Mouse (Mus musculus) forebrain, embryonic 13.5 days (tissue): Measurements from ENCODE around the gene Ttf1. TPM values are rescaled to one million over a fixed set of nuclear protein-coding genes. Genes with fewer than 3 reads are reported as not detected.

Experiments used
- ATAC-seq: fragments of 200-750 bp; cut with Nextera tagmentation; 2 replicates; pipeline ENCODE4 v1.8.0; 2017
- H3K27ac ChIP-seq: fragments of 300-500 bp; sonication (generic); 2 replicates; pipeline ENCODE4 v1.5.1; 2015; ENCODE audit warnings: inconsistent platforms, mild to moderate bottlenecking, moderate library complexity
- H3K27me3 ChIP-seq: fragments of 300-500 bp; sonication (generic); 2 replicates; pipeline ENCODE4 v1.6.1; 2015; ENCODE audit warnings: mild to moderate bottlenecking, inconsistent platforms
- H3K36me3 ChIP-seq: fragments of 300-500 bp; sonication (generic); 2 replicates; pipeline ENCODE4 v1.6.1; 2015; ENCODE audit warnings: mild to moderate bottlenecking, inconsistent platforms; ENCODE audit not compliant: poor library complexity, severe bottlenecking
- H3K4me1 ChIP-seq: fragments of 300-500 bp; sonication (generic); 2 replicates; pipeline ENCODE4 v1.6.1; 2015; ENCODE audit warnings: inconsistent platforms
- H3K4me2 ChIP-seq: fragments of 300-500 bp; sonication (generic); 2 replicates; pipeline ENCODE4 v1.6.1; 2015; ENCODE audit warnings: inconsistent platforms, mild to moderate bottlenecking, moderate library complexity
- H3K4me3 ChIP-seq: fragments of 300-500 bp; sonication (generic); 2 replicates; pipeline ENCODE4 v1.5.1; 2015; ENCODE audit warnings: mild to moderate bottlenecking, inconsistent platforms
- H3K9ac ChIP-seq: fragments of 300-500 bp; sonication (generic); 2 replicates; pipeline ENCODE4 v1.6.1; 2015; ENCODE audit warnings: mild to moderate bottlenecking, inconsistent platforms
- H3K9me3 ChIP-seq: fragments of 300-500 bp; sonication (generic); replicated peaks from 2 replicates; pipeline ENCODE4 v1.6.1; 2016; ENCODE audit warnings: inconsistent platforms
- WGBS: fragments of 180-500 bp; shearing (Covaris S2); methylation state at CpG from one replicate; pipeline ENCODE4 v1.1.7; 2015; 5-methylcytosine and 5-hydroxymethylcytosine counted together
- polyA plus RNA-seq: library from polyadenylated mRNA; unstranded; fragments of >200 nt; fragmentation: Nextera tagmentation; extraction: Ambion mirVana; gene quantifications from 2 replicates; pipeline ENCODE4 v1.2.1, GENCODE M21; 2015

Gene Ttf1
- polyA plus RNA-seq, 1 experiment from 2014 or later = 11.1 TPM

DNA sequence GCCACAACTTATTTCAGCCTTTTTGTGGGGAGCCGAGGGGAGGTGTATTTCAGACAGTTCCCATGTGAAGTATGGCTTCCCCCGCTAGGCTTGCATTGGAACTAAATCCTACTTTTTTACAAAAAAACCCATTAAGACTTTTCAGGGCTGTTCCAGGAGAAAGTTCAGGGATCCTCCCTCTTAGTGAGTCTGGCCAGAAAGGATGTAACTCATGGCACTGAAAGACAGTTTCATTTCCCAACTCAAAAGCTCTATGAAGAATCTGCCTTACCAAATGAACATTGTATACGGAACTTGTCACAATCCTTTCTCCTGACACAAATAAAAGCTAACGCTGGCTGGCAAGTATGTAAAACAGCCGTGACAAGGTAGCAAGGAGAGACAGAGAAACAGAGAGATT lies 20.3 kb upstream of the Ttf1 start:
- Histone ChIP-seq H3K4me3 (no peak overlapping the region), H3K9me3 (no peaks in the 10 kb centered on the region), H3K4me2 (no peak overlapping the region), H3K27ac (no peak overlapping the region), H3K27me3 (peaks cover 97% of the 10 kb centered on the region), H3K36me3 (no peaks in the 10 kb centered on the region), H3K9ac (no peak overlapping the region), H3K4me1 (peaks cover 21% of the 10 kb centered on the region)
- WGBS = 8% methylated on average over 5 of the region's 5 CpGs
- no peak for ATAC-seq

DNA sequence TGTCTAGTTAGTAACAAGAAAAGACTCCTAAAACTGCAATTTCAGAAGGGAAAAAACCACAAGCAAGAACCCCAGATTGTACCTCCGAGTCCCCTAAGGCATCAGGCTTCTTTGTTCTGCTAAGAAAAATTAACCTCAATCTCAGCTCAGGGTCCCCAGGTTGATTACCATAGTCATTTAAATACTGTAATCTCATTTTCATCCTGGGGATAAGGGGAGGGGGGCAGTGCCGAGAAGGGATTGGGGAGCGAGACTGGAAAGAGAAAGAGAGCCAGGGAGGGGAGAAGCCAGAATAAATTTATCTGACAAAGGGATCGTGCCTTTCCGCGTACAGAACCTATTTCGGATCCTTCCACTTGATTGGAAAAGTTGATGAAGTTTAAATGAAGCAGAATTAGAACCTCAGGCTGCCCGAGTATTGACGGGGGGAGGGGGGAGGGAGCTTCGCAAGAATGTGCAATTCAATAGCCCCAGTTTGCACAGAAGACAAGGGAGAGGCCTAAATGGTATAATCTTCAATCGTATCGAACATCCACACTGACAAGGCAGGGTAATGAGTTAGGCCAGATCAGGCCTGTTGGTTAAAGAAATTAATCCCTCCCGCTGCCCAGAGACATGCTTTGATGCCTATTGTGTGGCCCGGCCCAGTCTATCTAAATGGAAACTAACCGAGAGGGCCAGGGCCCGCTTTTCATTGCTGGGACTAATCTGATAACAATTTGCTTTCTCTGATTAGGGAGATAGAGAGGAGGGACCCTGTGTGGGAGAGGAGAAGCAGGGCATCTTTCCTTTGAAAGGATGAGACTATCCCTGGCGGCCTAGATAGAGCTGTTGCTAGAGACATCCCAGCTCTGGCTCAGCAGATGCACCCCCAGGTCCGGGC lies 19.2 kb upstream of the Ttf1 start:
- ATAC-seq = no peak

DNA sequence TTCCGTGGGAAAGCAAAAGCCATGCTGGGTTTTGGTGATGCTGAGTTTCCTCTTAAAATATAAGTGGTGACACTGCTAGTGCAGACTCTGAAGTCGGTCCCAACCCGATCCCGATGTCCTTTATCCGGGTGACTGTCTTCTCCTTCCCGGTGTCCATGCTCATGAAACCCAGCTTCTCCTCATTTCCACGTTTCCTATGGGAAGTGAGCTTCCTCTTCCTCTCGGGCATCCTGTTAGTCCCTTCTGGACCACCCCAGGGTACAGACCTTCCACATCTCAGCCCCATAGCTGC lies 18.6 kb upstream of the Ttf1 start:
- WGBS = 12% methylated on average over 8 of the region's 8 CpGs
- H3K36me3 ChIP-seq = no peaks in the 10 kb centered on the region
- no peak for ATAC-seq
- peaks cover 99% of the 10 kb centered on the region for H3K27me3 ChIP-seq
- H3K27ac ChIP-seq = no peak overlapping the region
- no peak overlapping the region for H3K4me3 ChIP-seq
- peaks cover 23% of the 10 kb centered on the region for H3K4me1 ChIP-seq
- H3K4me2 ChIP-seq = no peak overlapping the region
- H3K9me3 ChIP-seq = no peaks in the 10 kb centered on the region
- H3K9ac ChIP-seq = no peak overlapping the region

More for the DNA sequence above, 19.2 kb upstream of the Ttf1 start:
- Histone ChIP-seq H3K4me1 (peaks cover 17% of the 10 kb centered on the region), H3K27me3 (peaks cover 98% of the 10 kb centered on the region), H3K9me3 (no peaks in the 10 kb centered on the region), H3K4me2 (no peak overlapping the region), H3K9ac (no peak overlapping the region), H3K4me3 (no peak overlapping the region; the same call in 1 of the 2 replicates), H3K27ac (no peak overlapping the region), H3K36me3 (no peaks in the 10 kb centered on the region)
- 2% methylated on average over 18 of the region's 18 CpGs for WGBS

DNA sequence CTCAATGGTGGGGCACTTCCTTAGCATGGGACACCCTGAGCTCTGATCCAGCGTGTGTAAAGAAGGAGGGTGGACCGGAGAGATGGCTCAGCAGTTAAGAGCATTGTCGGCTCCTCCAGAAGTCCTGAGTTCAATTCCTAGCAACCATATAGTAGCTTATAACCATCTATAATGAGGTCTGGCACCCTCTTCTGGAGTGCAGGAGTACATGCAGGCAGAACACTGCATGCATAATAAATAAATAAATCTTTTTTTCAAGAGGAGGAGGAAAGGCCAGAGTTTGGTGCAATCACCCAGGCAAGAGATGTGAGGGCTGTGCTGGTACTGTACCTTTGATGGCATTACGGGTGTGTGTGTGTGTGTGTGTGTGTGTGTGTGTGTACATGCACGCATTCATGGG lies 17.9 kb upstream of the Ttf1 start:
- ATAC-seq = no peak
- Histone ChIP-seq H3K27me3 (peaks cover 99% of the 10 kb centered on the region), H3K4me2 (no peak overlapping the region), H3K4me1 (peaks cover 24% of the 10 kb centered on the region), H3K36me3 (no peaks in the 10 kb centered on the region), H3K27ac (no peak overlapping the region), H3K4me3 (no peak overlapping the region), H3K9me3 (no peaks in the 10 kb centered on the region), H3K9ac (no peak overlapping the region)
- 79% methylated on average over 5 of the region's 5 CpGs for WGBS

DNA sequence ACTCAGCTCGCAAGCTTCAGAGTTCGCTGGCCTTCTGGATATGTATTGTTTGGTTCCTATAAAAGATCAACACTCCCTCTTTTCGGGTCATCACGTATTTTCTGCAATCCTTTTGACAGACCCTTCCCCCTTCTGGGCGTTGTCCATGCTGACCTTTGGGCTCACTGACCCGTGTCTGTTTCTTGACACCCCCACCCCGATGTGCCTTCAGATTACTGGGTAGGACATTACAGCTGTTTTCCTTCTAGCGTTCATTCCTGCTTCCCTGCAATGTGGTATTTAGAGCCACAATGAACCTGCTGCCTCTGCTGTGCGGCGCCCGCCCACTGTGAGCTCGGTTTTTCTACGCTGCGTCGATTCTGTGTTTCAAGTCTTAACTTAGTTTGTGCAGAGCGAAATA lies 13.9 kb upstream of the Ttf1 start:
- ATAC-seq = no peak
- no peaks in the 10 kb centered on the region for H3K9me3 ChIP-seq
- no peak overlapping the region for H3K9ac ChIP-seq
- H3K27ac ChIP-seq = no peak overlapping the region
- no peak overlapping the region for H3K4me3 ChIP-seq
- no peak overlapping the region for H3K4me2 ChIP-seq
- H3K36me3 ChIP-seq = no peaks in the 10 kb centered on the region
- H3K27me3 ChIP-seq = peaks cover 94% of the 10 kb centered on the region
- WGBS = 2% methylated on average over 16 of the region's 16 CpGs
- H3K4me1 ChIP-seq = peaks cover 16% of the 10 kb centered on the region

DNA sequence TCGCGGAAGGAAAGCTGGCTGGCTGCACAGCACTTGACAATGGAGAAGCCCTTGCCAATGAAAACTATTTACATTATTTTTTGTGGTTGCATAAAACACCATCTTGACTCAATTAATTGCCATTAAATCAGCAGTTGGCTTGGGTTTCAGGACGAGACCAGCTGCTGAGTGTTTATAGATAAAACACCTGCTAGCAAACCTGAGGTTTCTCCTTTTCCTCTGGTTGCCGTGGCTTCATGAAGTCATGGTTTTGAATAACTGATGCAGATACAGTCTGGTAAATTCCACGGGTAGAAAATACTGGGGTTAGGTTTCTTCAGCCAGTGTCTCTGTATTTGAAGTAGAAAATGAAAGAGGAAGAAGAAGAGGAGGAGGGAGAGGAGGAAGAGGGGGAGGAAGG lies 8.1 kb upstream of the Ttf1 start:
- H3K9ac ChIP-seq = no peak overlapping the region
- H3K4me1 ChIP-seq = peaks cover 22% of the 10 kb centered on the region
- no peak overlapping the region for H3K27ac ChIP-seq
- peaks cover 78% of the 10 kb centered on the region for H3K27me3 ChIP-seq
- WGBS = 44% methylated on average over 5 of the region's 5 CpGs
- no peak overlapping the region for H3K4me3 ChIP-seq
- H3K36me3 ChIP-seq = no peaks in the 10 kb centered on the region
- H3K9me3 ChIP-seq = no peaks in the 10 kb centered on the region
- H3K4me2 ChIP-seq = no peak overlapping the region
- ATAC-seq = no peak

DNA sequence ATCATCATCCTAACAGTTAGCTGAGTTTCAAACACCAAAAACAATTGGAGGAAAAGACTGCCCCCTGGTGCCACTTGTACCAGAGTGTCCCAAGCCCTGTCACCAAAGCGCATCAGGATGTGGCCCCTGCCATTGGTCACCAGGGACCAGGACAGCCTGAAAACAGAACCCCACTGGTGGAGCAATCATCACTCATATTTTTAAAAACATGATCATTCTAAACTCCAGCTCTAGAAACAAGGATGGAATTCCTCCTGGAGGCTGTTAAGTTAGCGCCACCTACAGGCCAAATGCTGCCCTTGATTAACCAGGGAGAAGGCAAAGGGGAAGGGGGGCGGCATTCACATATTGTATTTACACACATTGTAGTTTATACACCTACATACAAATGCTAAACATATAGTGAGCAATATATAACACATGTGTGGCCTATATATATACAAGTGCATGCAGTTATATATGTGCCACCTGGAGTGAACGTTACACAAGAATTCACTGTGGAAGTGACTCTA lies 7.1 kb upstream of the Ttf1 start:
- peaks cover 78% of the 10 kb centered on the region for H3K27me3 ChIP-seq
- H3K4me1 ChIP-seq = peaks cover 22% of the 10 kb centered on the region
- no peaks in the 10 kb centered on the region for H3K9me3 ChIP-seq
- H3K36me3 ChIP-seq = no peaks in the 10 kb centered on the region
- H3K4me2 ChIP-seq = no peak overlapping the region
- peak; percentile 41; the same call in 1 of the 2 replicates for ATAC-seq
- H3K27ac ChIP-seq = no peak overlapping the region
- H3K9ac ChIP-seq = no peak overlapping the region
- H3K4me3 ChIP-seq = no peak overlapping the region
- 33% methylated on average over 4 of the region's 4 CpGs for WGBS

DNA sequence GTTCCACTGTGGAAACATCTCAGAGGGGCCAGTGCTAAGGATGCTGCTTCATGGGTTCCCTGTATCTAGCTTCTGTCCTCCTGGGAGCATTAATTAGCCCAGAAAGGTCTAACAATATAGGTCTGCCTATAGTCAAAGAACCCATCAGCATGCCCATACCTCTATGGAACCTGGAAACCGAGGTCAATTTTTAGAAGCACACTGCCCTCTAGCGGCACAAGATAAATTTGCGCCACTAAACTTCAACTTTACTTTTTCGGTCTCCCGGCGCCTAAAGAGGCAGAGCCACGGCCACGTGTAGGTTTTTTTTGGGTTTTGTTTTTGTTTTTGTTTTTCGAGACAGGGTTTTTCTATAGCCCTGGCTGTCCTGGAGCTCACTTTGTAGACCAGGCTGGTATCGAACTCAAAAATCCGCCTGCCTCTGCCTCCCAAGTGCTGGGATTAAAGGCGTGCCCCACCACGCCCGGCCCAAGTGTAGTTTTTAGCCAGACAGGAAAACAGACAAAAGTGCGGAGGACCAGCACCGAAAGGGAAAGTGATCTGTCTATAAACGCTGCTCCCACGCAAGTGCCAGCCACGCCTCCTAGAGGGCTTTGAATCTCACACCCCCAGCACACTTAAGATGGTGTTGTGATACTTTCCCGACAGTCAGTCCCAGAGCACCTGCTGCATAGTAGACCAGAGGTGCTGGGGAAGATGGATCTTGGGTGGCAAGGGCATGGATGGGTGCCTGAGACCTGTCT lies 6.1 kb upstream of the Ttf1 start:
- ATAC-seq = peak; percentile 72
- Histone ChIP-seq H3K27me3 (peaks cover 77% of the 10 kb centered on the region), H3K27ac (no peak overlapping the region), H3K9me3 (no peaks in the 10 kb centered on the region), H3K4me1 (peaks cover 22% of the 10 kb centered on the region), H3K36me3 (no peaks in the 10 kb centered on the region), H3K9ac (peak overlapping the region; percentile 62; the same call in 1 of the 2 replicates), H3K4me3 (peak overlapping the region; percentile 50), H3K4me2 (peak overlapping the region; percentile 79)
- 3% methylated on average over 20 of the region's 20 CpGs for WGBS

DNA sequence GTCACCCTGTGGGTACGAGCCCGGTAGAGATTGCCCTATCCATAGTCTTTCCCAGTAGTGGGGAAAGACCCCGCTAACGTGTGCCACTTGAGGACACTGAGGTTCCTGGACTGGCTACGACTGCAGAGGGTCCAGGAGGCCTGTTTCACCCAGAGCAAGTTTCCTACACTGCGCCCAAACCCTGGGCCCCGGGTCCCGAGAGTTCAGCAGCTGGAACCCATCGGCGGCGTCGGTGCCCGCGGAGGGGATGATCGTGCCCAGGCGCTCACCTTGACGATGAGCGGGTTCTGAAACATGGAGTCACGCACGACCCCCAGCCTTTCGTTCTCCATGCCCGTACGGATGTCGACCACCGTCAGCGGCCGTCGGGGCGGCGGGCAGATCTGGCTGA lies 5.5 kb upstream of the Ttf1 start:
- Histone ChIP-seq H3K9me3 (no peaks in the 10 kb centered on the region), H3K27me3 (peaks cover 72% of the 10 kb centered on the region), H3K4me3 (peak overlapping the region; percentile 50), H3K9ac (peak overlapping the region; percentile 62), H3K27ac (no peak overlapping the region), H3K4me1 (peaks cover 22% of the 10 kb centered on the region), H3K36me3 (no peaks in the 10 kb centered on the region), H3K4me2 (peak overlapping the region; percentile 79)
- 0 out of 2 replicates have a peak, but pooled peaks have one; percentile 10 for ATAC-seq
- WGBS = 3% methylated on average over 30 of the region's 30 CpGs

DNA sequence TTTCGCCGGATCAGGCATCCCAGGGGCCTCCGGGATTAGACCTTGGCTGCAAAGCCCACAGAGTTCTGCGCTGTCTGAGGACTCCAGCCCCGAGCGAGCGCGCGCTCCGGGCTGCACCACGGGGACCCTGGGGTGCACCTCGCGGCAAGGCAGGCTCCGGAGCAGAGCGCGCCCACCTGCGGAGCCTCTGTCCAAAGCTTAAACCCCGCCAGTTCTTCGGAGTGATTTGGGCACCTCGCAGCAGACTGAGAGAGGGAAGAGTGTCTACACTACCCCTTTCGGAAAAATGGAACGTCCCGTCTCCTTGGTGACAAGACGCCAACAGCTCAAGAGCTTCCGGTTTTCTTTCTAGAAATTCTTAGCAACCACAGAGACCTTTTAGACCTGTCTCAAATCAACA lies 5.1 kb upstream of the Ttf1 start, which contains the start of gene Cfap77:
Gene Cfap77, minus strand, starts transcription at position 76 of the 400 bp plus-strand sequence.
- H3K27me3 ChIP-seq = peaks cover 71% of the 10 kb centered on the region
- H3K4me2 ChIP-seq = peak within 1 kb of the TSS; percentile 79
- WGBS = 0% methylated on average over 25 of the region's 25 CpGs
- H3K27ac ChIP-seq = no peak within 1 kb of the TSS
- peaks cover 22% of the 10 kb centered on the region for H3K4me1 ChIP-seq
- peak within 1 kb of the TSS; percentile 50 for H3K4me3 ChIP-seq
- H3K9me3 ChIP-seq = no peaks in the 10 kb centered on the region
- no peaks in the 10 kb centered on the region for H3K36me3 ChIP-seq
- ATAC-seq = peak; percentile 60; the same call in 1 of the 2 replicates
- H3K9ac ChIP-seq = peak within 1 kb of the TSS; percentile 62

DNA sequence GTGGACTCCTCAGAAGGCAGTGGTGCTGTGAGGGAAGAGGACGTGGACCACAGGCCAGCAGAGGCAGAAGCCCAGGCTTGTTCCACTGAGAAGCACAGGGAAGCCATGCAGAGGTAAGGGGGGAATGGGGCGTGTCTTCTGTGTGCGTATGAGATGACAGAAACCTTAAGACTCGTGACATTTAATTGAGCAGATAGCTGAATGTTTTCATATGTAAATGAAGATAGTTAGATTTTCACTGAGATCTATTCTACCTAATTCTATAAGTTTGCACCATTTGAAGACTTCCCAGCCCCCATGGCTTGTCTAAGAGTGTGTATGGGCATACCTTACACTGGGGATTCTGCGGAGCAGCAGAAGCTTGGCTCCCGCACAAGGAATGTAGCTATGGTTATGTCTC lies 5.7 kb downstream of the Ttf1 start:
- WGBS = 81% methylated on average over 6 of the region's 6 CpGs
- ATAC-seq = no peak
- no peak overlapping the region for H3K4me2 ChIP-seq

DNA sequence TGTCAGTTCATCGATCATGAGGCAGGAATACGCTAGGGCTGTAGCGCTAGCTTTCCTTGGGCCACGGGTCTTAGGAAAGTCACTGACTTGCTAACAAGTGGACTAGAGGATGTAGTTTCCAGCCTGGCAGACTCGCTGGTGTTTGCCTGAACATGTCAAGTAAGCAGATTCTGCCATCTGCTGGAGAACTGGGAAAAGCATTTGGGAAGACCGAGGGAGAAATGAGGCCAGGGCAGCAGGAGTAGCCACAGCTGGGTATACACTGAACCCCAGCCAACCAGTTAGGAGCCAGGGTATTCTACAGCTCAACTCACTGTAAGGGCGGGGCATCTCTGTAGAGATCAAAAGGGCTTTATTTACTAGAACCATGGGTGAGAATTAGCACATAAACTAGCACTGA lies 6.3 kb downstream of the Ttf1 start:
- no peak overlapping the region for H3K9ac ChIP-seq
- WGBS = 53% methylated on average over 7 of the region's 7 CpGs
- H3K36me3 ChIP-seq = peaks cover 38% of the 10 kb centered on the region
- no peak overlapping the region for H3K4me3 ChIP-seq
- H3K27me3 ChIP-seq = no peaks in the 10 kb centered on the region
- no peak overlapping the region for H3K4me2 ChIP-seq
- H3K9me3 ChIP-seq = no peaks in the 10 kb centered on the region
- no peak for ATAC-seq
- no peak overlapping the region for H3K27ac ChIP-seq
- H3K4me1 ChIP-seq = peaks cover 1% of the 10 kb centered on the region

More for the DNA sequence above, 5.7 kb downstream of the Ttf1 start:
- no peaks in the 10 kb centered on the region for H3K27me3 ChIP-seq
- H3K36me3 ChIP-seq = peaks cover 32% of the 10 kb centered on the region
- H3K4me3 ChIP-seq = no peak overlapping the region
- H3K27ac ChIP-seq = no peak overlapping the region
- peaks cover 7% of the 10 kb centered on the region for H3K4me1 ChIP-seq
- H3K9me3 ChIP-seq = no peaks in the 10 kb centered on the region
- no peak overlapping the region for H3K9ac ChIP-seq
